Mouse (Mus musculus): ENCODE measurements around the gene Gm17349. TPM values are rescaled to one million over a fixed set of nuclear protein-coding genes. Genes with fewer than 3 reads are reported as not detected.
A peak's percentile ranks its signal among the peaks of the same experiment; 100 is the strongest.

Gm17349 gene
- polyA plus RNA-seq, 1 experiment: 1.0 TPM

DNA sequence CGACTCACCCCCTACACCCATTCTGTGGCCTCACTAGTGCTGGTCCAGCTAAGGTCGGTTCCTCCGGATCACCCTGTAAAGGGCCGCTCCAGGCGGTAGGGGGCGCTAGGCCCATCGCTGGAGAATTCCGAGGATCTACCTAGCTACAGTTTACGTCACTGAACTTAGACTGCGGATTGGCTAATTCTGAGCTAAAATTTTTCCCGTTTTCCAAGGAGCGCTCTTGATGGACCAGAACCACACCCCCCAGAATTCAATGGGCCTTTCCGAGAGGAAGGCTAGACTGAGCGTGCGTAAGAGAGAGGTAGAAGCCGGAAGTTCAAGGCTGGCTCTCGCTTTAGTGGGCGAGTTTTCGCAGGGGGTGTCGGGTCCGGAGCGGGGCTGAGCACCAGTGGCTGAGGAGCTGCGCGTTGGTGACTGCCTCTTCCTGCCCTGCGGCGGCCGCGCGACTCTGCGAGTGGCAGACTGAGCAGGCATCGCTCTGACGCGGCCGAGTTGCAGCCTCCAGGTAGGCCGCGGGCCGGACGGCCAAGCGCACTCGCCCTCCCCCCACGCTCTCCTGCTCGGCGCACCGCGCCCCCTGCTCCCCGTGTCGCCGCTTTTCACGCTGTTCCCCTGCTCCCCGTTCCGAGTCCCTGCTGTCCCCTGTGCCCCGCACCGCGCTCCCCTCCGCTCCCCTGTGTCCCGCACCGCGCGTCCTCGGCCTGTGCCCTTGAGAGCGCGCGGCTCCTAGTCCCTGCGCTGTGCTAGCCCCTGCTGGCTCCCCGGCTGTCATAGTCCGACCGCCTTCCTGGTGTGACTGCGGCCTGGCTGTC is 20.3 kb upstream of the Gm17349 start, which contains the start of gene Cox14:
Gene Cox14, plus strand, starts transcription at position 278 of the 815 bp plus-strand sequence.
- DNase-seq (ENCODE audit: low read depth in 1 of 2, low spot score in 2 of 2): peak; percentile 90 to 95
- TF ChIP-seq POLR2A (IDR thresholded peaks at IDR 0.05; ENCODE audit: low read depth, low read length) (peak; percentile 70), CTCF (IDR thresholded peaks at IDR 0.05; ENCODE audit: extremely low read depth, insufficient read depth, insufficient read length, insufficient replicate concordance) (peak; percentile 94)
- WGBS: 1% methylated on average over 66 of the region's 68 CpGs
- H3K4me3 ChIP-seq (ENCODE audit: extremely low read depth, insufficient read depth, insufficient read length): peak within 1 kb of the TSS; percentile 76
- no peaks in the 10 kb centered on the region for H3K27me3 ChIP-seq (ENCODE audit: control insufficient read depth, insufficient read depth, low read length)
- H3K27ac ChIP-seq (ENCODE audit: insufficient read depth, low read length): peak within 1 kb of the TSS; percentile 83
- peaks cover 2% of the 10 kb centered on the region for H3K36me3 ChIP-seq (ENCODE audit: control insufficient read depth, insufficient read depth, low read length)
- H3K4me1 ChIP-seq (ENCODE audit: control insufficient read depth, insufficient read depth, insufficient read length): peaks cover 8% of the 10 kb centered on the region; the same call in 1 of the 2 replicates

- peak; percentile 9; the same call in 1 of the 2 replicates for TF ChIP-seq CTCF (IDR thresholded peaks at IDR 0.05; ENCODE audit: extremely low read depth, insufficient read depth, insufficient read length, insufficient replicate concordance)
- no peak for TF ChIP-seq POLR2A (IDR thresholded peaks at IDR 0.05; ENCODE audit: low read depth, low read length)
- peak in 1 of 2 experiments; percentile 20 for DNase-seq (ENCODE audit: low read depth in 1 of 2, low spot score in 2 of 2)
- Histone ChIP-seq H3K27me3 (ENCODE audit: control insufficient read depth, insufficient read depth, low read length) (no peaks in the 10 kb centered on the region), H3K4me3 (ENCODE audit: extremely low read depth, insufficient read depth, insufficient read length) (no peak overlapping the region), H3K27ac (ENCODE audit: insufficient read depth, low read length) (peak overlapping the region; percentile 59), H3K36me3 (ENCODE audit: control insufficient read depth, insufficient read depth, low read length) (peaks cover 2% of the 10 kb centered on the region), H3K4me1 (ENCODE audit: control insufficient read depth, insufficient read depth, insufficient read length) (peaks cover 8% of the 10 kb centered on the region; the same call in 1 of the 2 replicates)
- 16% methylated on average over 16 of the region's 16 CpGs for WGBS
Observed at GRCm38 (mm10) chr15:99724292-99725021, 19.2 kb upstream of the Gm17349 start.

DNA sequence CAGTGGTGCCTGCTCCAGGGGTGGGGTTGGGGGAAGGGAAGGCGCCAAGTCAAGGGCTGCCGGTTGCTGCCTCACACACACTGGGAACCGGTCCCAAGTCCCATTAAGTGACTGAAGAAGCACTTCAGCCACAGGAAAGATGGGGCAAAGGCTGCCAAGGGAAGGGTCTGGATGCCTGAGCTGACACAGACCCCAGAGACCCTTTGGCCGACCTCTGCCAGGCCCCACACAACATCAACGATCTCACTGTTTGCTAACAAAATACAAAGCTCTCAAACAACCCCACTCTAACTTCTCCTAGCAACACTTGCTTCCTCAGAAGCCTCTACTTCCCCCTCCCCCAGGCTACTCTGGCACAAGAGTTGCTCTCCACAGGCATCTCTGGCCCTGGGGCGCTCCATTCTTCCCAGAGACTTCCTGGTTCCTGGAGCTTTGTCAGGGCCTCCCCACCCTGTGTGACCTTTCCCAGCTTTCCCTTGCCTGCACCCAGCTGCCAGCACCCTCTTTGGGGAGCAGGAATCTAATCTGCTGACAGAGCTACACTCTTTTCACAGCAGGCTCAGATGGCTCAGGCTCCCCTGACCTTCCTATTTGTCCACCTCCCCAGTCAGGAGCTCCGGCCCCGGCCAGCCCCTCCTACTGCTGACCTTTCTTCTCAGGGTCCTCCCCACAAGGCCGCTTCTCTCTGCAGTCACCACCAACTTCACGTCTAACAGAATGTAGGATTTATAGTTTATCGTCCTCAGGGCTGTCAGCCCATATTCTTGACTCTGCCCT is 18.4 kb upstream of the Gm17349 start:
- WGBS: 42% methylated on average over 11 of the region's 11 CpGs
- Histone ChIP-seq H3K4me3 (ENCODE audit: extremely low read depth, insufficient read depth, insufficient read length) (no peak overlapping the region), H3K27me3 (ENCODE audit: control insufficient read depth, insufficient read depth, low read length) (no peaks in the 10 kb centered on the region)

GRCm38 (mm10) chr15:99723120-99723514 is 17.8 kb upstream of the Gm17349 start:
- 55% methylated on average over 10 of the region's 10 CpGs for WGBS
- DNase-seq (ENCODE audit: low read depth in 1 of 2, low spot score in 2 of 2): no peak
- Histone ChIP-seq H3K27ac (ENCODE audit: insufficient read depth, low read length) (peak overlapping the region; percentile 59), H3K36me3 (ENCODE audit: control insufficient read depth, insufficient read depth, low read length) (peaks cover under 1% of the 10 kb centered on the region), H3K27me3 (ENCODE audit: control insufficient read depth, insufficient read depth, low read length) (no peaks in the 10 kb centered on the region), H3K4me3 (ENCODE audit: extremely low read depth, insufficient read depth, insufficient read length) (no peak overlapping the region), H3K4me1 (ENCODE audit: control insufficient read depth, insufficient read depth, insufficient read length) (peaks cover 8% of the 10 kb centered on the region; the same call in 1 of the 2 replicates)
- no peak for TF ChIP-seq POLR2A (IDR thresholded peaks at IDR 0.05; ENCODE audit: low read depth, low read length)
- TF ChIP-seq CTCF (IDR thresholded peaks at IDR 0.05; ENCODE audit: extremely low read depth, insufficient read depth, insufficient read length, insufficient replicate concordance): no peak

More for the DNA sequence above, 18.4 kb upstream of the Gm17349 start:
- DNase-seq (ENCODE audit: low read depth in 1 of 2, low spot score in 2 of 2): no peak
- H3K36me3 ChIP-seq (ENCODE audit: control insufficient read depth, insufficient read depth, low read length): peaks cover 2% of the 10 kb centered on the region
- TF ChIP-seq CTCF (IDR thresholded peaks at IDR 0.05; ENCODE audit: extremely low read depth, insufficient read depth, insufficient read length, insufficient replicate concordance): no peak
- no peak for TF ChIP-seq POLR2A (IDR thresholded peaks at IDR 0.05; ENCODE audit: low read depth, low read length)
- peak overlapping the region; percentile 59 for H3K27ac ChIP-seq (ENCODE audit: insufficient read depth, low read length)
- H3K4me1 ChIP-seq (ENCODE audit: control insufficient read depth, insufficient read depth, insufficient read length): peaks cover 8% of the 10 kb centered on the region; the same call in 1 of the 2 replicates

DNA sequence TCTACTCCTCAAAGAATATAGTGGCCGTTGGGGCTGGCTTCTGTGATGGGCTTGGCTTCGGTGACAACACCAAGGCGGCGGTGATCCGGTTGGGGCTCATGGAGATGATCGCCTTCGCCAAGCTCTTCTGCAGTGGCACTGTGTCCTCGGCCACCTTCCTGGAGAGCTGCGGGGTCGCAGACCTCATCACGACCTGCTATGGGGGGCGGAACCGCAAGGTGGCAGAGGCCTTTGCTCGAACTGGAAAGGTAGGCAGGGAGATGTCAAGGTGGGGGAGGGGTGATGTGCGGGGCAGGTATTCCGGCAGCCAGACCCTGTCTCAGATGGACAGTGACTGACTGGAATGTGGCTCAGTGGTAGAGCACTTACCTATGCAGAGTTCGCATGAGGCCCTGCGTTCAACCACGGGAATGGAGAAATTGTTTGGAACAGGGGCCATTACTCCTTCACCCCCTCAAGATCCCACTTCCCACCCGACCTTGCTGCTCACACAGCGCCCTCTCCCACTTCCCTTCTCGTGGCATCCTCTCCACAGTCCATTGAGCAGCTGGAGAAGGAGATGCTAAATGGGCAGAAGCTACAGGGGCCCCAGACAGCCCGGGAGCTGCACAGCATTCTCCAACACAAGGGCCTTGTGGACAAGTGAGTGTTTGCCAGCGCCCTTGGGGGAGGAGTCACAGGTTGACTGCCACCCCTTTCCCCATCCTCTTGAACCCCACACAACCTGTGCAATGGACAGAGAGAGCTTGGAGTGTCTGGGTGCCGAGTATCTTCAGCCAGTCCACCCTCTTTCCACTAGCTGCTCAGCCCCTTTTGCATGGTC is 16.8 kb upstream of the Gm17349 start:
- DNase-seq (ENCODE audit: low read depth in 1 of 2, low spot score in 2 of 2): no peak
- Histone ChIP-seq H3K4me1 (ENCODE audit: control insufficient read depth, insufficient read depth, insufficient read length) (peaks cover 8% of the 10 kb centered on the region; the same call in 1 of the 2 replicates), H3K27me3 (ENCODE audit: control insufficient read depth, insufficient read depth, low read length) (no peaks in the 10 kb centered on the region), H3K36me3 (ENCODE audit: control insufficient read depth, insufficient read depth, low read length) (no peaks in the 10 kb centered on the region), H3K4me3 (ENCODE audit: extremely low read depth, insufficient read depth, insufficient read length) (no peak overlapping the region), H3K27ac (ENCODE audit: insufficient read depth, low read length) (no peak overlapping the region)
- WGBS: 83% methylated on average over 25 of the region's 25 CpGs
- TF ChIP-seq POLR2A (IDR thresholded peaks at IDR 0.05; ENCODE audit: low read depth, low read length): no peak
- TF ChIP-seq CTCF (IDR thresholded peaks at IDR 0.05; ENCODE audit: extremely low read depth, insufficient read depth, insufficient read length, insufficient replicate concordance): no peak

All from spleen, adult 2 months (tissue).